Mouse (Mus musculus) testis, adult 10 weeks (tissue): Measurements from ENCODE around the gene Il24. TPM values are rescaled to one million over a fixed set of nuclear protein-coding genes. Genes with fewer than 3 reads are reported as not detected.

Experiments
- polyA plus RNA-seq: library from polyadenylated mRNA; stranded (reverse); fragments of 350-450 nt; fragmentation: Illumina TruSeq; extraction: RNeasy Lipid Tissue Mini Kit (QIAGEN cat#74804); gene quantifications from one replicate; pipeline ENCODE4 v1.2.3, GENCODE M21; 2014; ENCODE audit warnings: low read depth, low replicate concordance

The Il24 gene
- polyA plus RNA-seq: not detected

GRCm38 (mm10) chr1:130887354-130887753 is at the start of gene Il24:
Il24 (minus strand) TSS chr1:130887454.

GRCm38 (mm10) chr1:130911401-130912010 is 24.3 kb upstream of the Il24 start, which contains the start of gene Il20:
Il20 (minus strand) TSS chr1:130911451.

GRCm38 (mm10) chr1:130865541-130866221 is 21.6 kb downstream of the Il24 start, which contains the start of gene Fcmr:
Fcmr (plus strand) TSS chr1:130865669.

Other genes with a start within 250 kb of the Il24 start
- gene C4bp, start 225.8 kb downstream of the Il24 start, polyA plus RNA-seq: 0.25 TPM
- gene Gm29427, start 171.7 kb downstream of the Il24 start, polyA plus RNA-seq: 5.3 TPM
- 28.9 TPM for gene Yod1, start 170.1 kb downstream of the Il24 start, polyA plus RNA-seq
- gene Pfkfb2, start 158.2 kb downstream of the Il24 start, polyA plus RNA-seq: 43.2 TPM
- gene AA986860, start 155.5 kb downstream of the Il24 start, polyA plus RNA-seq: 1.5 TPM
- gene Fcamr, start 86.6 kb downstream of the Il24 start, polyA plus RNA-seq: not detected
- gene Pigr, start 60.8 kb downstream of the Il24 start, polyA plus RNA-seq: 0.36 TPM
- 2.9 TPM for gene Fcmr, start 21.8 kb downstream of the Il24 start, polyA plus RNA-seq
- gene Il20, start 24.0 kb upstream of the Il24 start, polyA plus RNA-seq: not detected
- not detected for gene Il19, start 52.7 kb upstream of the Il24 start, polyA plus RNA-seq
- not detected for gene Il10, start 132.4 kb upstream of the Il24 start, polyA plus RNA-seq
- gene Mapkapk2, start 210.4 kb upstream of the Il24 start, polyA plus RNA-seq: 6.3 TPM